Mouse (Mus musculus): ENCODE data around the gene Vars2. TPM values are rescaled to one million over a fixed set of nuclear protein-coding genes. Genes with fewer than 3 reads are reported as not detected.

Gene Vars2
- polyA plus RNA-seq, 1 experiment from 2014 or later, result 25.4 TPM

DNA sequence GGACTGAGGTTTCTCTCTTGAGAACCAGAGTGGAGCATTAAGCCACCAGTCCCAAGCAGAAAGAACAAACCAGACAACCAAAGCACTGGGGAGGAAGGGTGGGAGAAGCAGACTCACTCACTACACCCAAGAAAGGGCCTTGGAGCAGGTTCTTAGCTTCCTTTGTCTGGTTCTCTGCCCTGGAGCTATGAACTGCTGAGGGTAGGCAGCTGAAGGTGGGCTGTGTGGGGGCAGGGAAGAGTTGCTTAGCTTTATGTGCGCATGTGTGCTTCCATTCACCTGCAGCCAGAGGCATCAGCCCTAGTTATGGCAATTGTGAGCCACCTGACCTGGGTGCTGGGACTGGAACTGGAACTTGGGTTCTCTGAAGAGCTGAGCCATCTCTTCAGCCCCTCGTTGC is 14.3 kb downstream of the Vars2 start:
- Histone ChIP-seq H3K36me3 (ENCODE audit: control insufficient read depth, insufficient read depth, low read length) (peaks cover 10% of the 10 kb centered on the region; the same call in 1 of the 2 replicates), H3K4me2 (ENCODE audit: low read depth, low read length) (peak overlapping the region; percentile 15), H3K4me3 (ENCODE audit: low read length) (peak overlapping the region; percentile 6; the same call in 1 of the 2 replicates), H3K9ac (ENCODE audit: low read length) (peak overlapping the region; percentile 43; the same call in 1 of the 2 replicates), H3K4me1 (replicated peaks; ENCODE audit: control insufficient read depth, insufficient read depth, low read length) (peaks cover 5% of the 10 kb centered on the region), H3K27ac (ENCODE audit: low read length) (peak overlapping the region; percentile 40), H3K9me3 (ENCODE audit: control insufficient read depth, low read length) (no peaks in the 10 kb centered on the region), H3K27me3 (ENCODE audit: control insufficient read depth, insufficient read depth, low read depth, low read length) (no peaks in the 10 kb centered on the region)
- no peak for ATAC-seq (ENCODE audit: low read depth)
- 60% methylated on average over 2 of the region's 2 CpGs for WGBS

DNA sequence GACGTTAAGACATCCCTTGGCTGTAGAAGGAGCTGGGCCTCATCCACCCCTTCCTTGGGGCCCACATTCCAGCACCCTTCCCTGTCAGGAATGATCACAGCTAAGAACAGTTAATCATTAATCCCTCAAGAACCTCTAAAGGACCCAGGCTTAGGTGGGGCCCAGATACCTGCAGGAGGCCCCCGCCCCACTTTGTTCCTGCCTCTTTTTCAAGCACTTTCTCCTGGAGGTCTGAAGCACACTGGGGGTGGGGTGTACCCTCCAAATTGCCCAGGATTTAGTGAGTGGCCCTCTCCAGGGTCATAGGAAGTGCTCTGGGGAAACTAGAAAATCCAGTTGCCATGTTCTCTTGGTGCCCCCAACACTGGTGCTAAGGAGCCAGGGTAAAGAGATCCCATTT is 18.0 kb downstream of the Vars2 start:
- H3K4me2 ChIP-seq (ENCODE audit: low read depth, low read length), result peak overlapping the region; percentile 62; the same call in 1 of the 2 replicates
- H3K36me3 ChIP-seq (ENCODE audit: control insufficient read depth, insufficient read depth, low read length), result no peaks in the 10 kb centered on the region
- H3K27me3 ChIP-seq (ENCODE audit: control insufficient read depth, insufficient read depth, low read depth, low read length), result no peaks in the 10 kb centered on the region
- 46% methylated on average over 2 of the region's 2 CpGs for WGBS
- peak overlapping the region; percentile 68 for H3K9ac ChIP-seq (ENCODE audit: low read length)
- peaks cover 5% of the 10 kb centered on the region for H3K4me1 ChIP-seq (replicated peaks; ENCODE audit: control insufficient read depth, insufficient read depth, low read length)
- peak overlapping the region; percentile 99 for H3K27ac ChIP-seq (ENCODE audit: low read length)
- peak; percentile 97 for ATAC-seq (ENCODE audit: low read depth)
- no peaks in the 10 kb centered on the region for H3K9me3 ChIP-seq (ENCODE audit: control insufficient read depth, low read length)
- peak overlapping the region; percentile 45 for H3K4me3 ChIP-seq (ENCODE audit: low read length)

- H3K36me3 ChIP-seq (ENCODE audit: control insufficient read depth, insufficient read depth, low read length), result no peaks in the 10 kb centered on the region
- H3K27me3 ChIP-seq (ENCODE audit: control insufficient read depth, insufficient read depth, low read depth, low read length), result no peaks in the 10 kb centered on the region
- H3K4me1 ChIP-seq (replicated peaks; ENCODE audit: control insufficient read depth, insufficient read depth, low read length), result peaks cover 9% of the 10 kb centered on the region
- peak; percentile 16; the same call in 1 of the 2 replicates for ATAC-seq (ENCODE audit: low read depth)
- no peaks in the 10 kb centered on the region for H3K9me3 ChIP-seq (ENCODE audit: control insufficient read depth, low read length)
- no peak within 1 kb of the TSS for H3K27ac ChIP-seq (ENCODE audit: low read length)
- no peak within 1 kb of the TSS for H3K9ac ChIP-seq (ENCODE audit: low read length)
- no peak within 1 kb of the TSS for H3K4me3 ChIP-seq (ENCODE audit: low read length)
- 65% methylated on average over 13 of the region's 13 CpGs for WGBS
- H3K4me2 ChIP-seq (ENCODE audit: low read depth, low read length), result no peak within 1 kb of the TSS
Measured at GRCm38 (mm10) chr17:35643609-35644236, 23.7 kb downstream of the Vars2 start, which contains the start of gene Mucl3. Gene Mucl3 (minus strand): TSS chr17:35643695.

DNA sequence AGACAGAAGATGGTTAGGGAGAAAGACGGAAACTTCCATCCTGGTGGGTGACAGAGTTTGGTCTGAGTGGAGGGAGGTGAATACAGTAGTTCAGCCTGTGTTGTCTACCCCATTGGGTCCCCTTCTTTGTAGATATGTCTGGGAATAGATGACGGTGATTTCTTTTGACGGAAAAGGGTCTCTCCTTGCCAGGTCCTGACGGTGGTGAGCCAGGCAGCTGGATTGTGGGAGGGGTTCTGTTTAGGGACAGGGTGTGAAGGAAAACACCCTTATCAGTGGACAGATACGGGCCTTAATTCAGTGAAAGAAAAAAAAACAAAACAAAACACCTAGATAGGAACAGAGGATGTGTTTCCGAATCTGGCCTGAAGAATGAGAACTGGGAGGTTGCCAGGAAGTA is 28.0 kb downstream of the Vars2 start:
- WGBS, result 47% methylated on average over 6 of the region's 6 CpGs
- H3K4me3 ChIP-seq (ENCODE audit: low read length), result peak overlapping the region; percentile 22
- H3K4me1 ChIP-seq (replicated peaks; ENCODE audit: control insufficient read depth, insufficient read depth, low read length), result peaks cover 23% of the 10 kb centered on the region
- peak overlapping the region; percentile 44; the same call in 1 of the 2 replicates for H3K9ac ChIP-seq (ENCODE audit: low read length)
- no peak for ATAC-seq (ENCODE audit: low read depth)
- H3K4me2 ChIP-seq (ENCODE audit: low read depth, low read length), result peak overlapping the region; percentile 34
- no peaks in the 10 kb centered on the region for H3K9me3 ChIP-seq (ENCODE audit: control insufficient read depth, low read length)
- no peaks in the 10 kb centered on the region for H3K36me3 ChIP-seq (ENCODE audit: control insufficient read depth, insufficient read depth, low read length)
- no peaks in the 10 kb centered on the region for H3K27me3 ChIP-seq (ENCODE audit: control insufficient read depth, insufficient read depth, low read depth, low read length)
- peak overlapping the region; percentile 91 for H3K27ac ChIP-seq (ENCODE audit: low read length)

DNA sequence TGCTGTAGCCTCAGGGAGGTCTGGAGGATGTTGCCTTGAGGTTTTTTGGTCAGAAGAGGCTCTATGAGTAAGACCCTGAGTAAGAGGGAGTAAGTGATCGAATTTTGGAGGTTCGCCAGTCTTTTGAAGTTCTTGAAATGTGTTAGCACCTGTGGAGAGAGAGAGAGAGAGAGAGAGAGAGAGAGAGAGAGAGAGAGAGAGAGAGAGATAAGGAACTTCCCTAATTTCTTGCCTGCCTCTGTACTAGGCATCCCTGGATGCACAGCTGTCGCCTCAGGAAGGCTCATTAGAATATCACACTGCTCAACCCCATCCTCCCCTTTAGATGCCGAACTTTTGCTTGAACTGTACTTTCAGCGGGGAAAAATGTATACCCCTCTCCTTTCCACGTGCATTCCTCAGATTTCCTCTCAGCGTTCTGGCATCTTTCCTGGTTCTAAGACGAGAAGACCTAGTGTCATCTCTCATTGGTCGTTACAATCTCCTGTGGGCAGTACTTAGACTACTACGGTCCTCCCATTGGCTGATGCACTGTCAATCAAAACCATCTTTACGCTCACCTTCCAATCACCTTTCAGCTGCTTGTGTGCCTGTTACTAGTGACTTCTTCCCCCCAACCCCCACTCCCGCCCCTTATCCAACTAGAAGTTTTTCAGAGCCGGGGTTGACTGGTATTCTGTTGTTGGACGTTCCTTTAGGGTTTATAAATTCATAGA is 28.8 kb downstream of the Vars2 start:
- peak; percentile 91 for ATAC-seq (ENCODE audit: low read depth)
- peak overlapping the region; percentile 46 for H3K4me2 ChIP-seq (ENCODE audit: low read depth, low read length)

GRCm38 (mm10) chr17:35636363-35636762 is 31.0 kb downstream of the Vars2 start:
- peak overlapping the region; percentile 19 for H3K4me3 ChIP-seq (ENCODE audit: low read length)
- peak overlapping the region; percentile 93 for H3K27ac ChIP-seq (ENCODE audit: low read length)
- no peaks in the 10 kb centered on the region for H3K27me3 ChIP-seq (ENCODE audit: control insufficient read depth, insufficient read depth, low read depth, low read length)
- ATAC-seq (ENCODE audit: low read depth), result peak; percentile 51; the same call in 1 of the 2 replicates
- H3K4me1 ChIP-seq (replicated peaks; ENCODE audit: control insufficient read depth, insufficient read depth, low read length), result peaks cover 23% of the 10 kb centered on the region
- WGBS, result 27% methylated on average over 5 of the region's 5 CpGs
- peak overlapping the region; percentile 39; the same call in 1 of the 2 replicates for H3K9ac ChIP-seq (ENCODE audit: low read length)
- H3K9me3 ChIP-seq (ENCODE audit: control insufficient read depth, low read length), result no peaks in the 10 kb centered on the region
- H3K36me3 ChIP-seq (ENCODE audit: control insufficient read depth, insufficient read depth, low read length), result no peaks in the 10 kb centered on the region
- peak overlapping the region; percentile 64 for H3K4me2 ChIP-seq (ENCODE audit: low read depth, low read length)

More for the DNA sequence above, 28.8 kb downstream of the Vars2 start:
- peaks cover 23% of the 10 kb centered on the region for H3K4me1 ChIP-seq (replicated peaks; ENCODE audit: control insufficient read depth, insufficient read depth, low read length)
- H3K27ac ChIP-seq (ENCODE audit: low read length), result peak overlapping the region; percentile 93
- peak overlapping the region; percentile 22 for H3K4me3 ChIP-seq (ENCODE audit: low read length)
- H3K9ac ChIP-seq (ENCODE audit: low read length), result peak overlapping the region; percentile 26
- H3K36me3 ChIP-seq (ENCODE audit: control insufficient read depth, insufficient read depth, low read length), result no peaks in the 10 kb centered on the region
- no peaks in the 10 kb centered on the region for H3K27me3 ChIP-seq (ENCODE audit: control insufficient read depth, insufficient read depth, low read depth, low read length)
- H3K9me3 ChIP-seq (ENCODE audit: control insufficient read depth, low read length), result no peaks in the 10 kb centered on the region
- WGBS, result 13% methylated on average over 14 of the region's 14 CpGs

DNA sequence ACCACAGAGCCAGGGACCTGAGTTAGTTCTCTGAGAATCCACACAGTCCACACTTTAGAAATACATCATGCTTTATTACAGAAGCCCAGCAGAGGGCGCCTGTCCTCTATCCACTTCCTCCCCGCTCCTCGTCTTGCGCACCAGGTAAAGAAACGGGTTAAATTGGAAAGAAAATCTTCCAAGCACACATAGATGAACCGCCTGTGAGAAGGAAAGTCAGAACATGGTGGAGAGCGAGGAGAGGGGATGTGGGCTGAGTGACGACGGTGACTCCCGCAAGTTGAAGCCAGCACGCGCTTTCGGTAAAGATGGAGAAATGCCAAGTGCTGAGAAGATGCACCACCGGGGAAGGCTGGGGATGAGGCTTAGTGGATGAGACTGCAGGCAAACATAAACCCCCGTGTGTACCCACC is 31.7 kb downstream of the Vars2 start:
- H3K4me1 ChIP-seq (replicated peaks; ENCODE audit: control insufficient read depth, insufficient read depth, low read length), result peaks cover 23% of the 10 kb centered on the region
- H3K27ac ChIP-seq (ENCODE audit: low read length), result peak overlapping the region; percentile 93
- peak overlapping the region; percentile 53 for H3K4me3 ChIP-seq (ENCODE audit: low read length)
- H3K9ac ChIP-seq (ENCODE audit: low read length), result peak overlapping the region; percentile 49
- peak overlapping the region; percentile 64 for H3K4me2 ChIP-seq (ENCODE audit: low read depth, low read length)
- no peaks in the 10 kb centered on the region for H3K36me3 ChIP-seq (ENCODE audit: control insufficient read depth, insufficient read depth, low read length)
- 2% methylated on average over 15 of the region's 15 CpGs for WGBS
- no peaks in the 10 kb centered on the region for H3K9me3 ChIP-seq (ENCODE audit: control insufficient read depth, low read length)
- no peaks in the 10 kb centered on the region for H3K27me3 ChIP-seq (ENCODE audit: control insufficient read depth, insufficient read depth, low read depth, low read length)
- ATAC-seq (ENCODE audit: low read depth), result peak; percentile 44

- Histone ChIP-seq H3K4me2 (ENCODE audit: low read depth, low read length) (no peak overlapping the region), H3K4me1 (replicated peaks; ENCODE audit: control insufficient read depth, insufficient read depth, low read length) (peaks cover 23% of the 10 kb centered on the region), H3K4me3 (ENCODE audit: low read length) (no peak overlapping the region), H3K36me3 (ENCODE audit: control insufficient read depth, insufficient read depth, low read length) (no peaks in the 10 kb centered on the region), H3K27ac (ENCODE audit: low read length) (peak overlapping the region; percentile 37; the same call in 1 of the 2 replicates), H3K9me3 (ENCODE audit: control insufficient read depth, low read length) (no peaks in the 10 kb centered on the region), H3K27me3 (ENCODE audit: control insufficient read depth, insufficient read depth, low read depth, low read length) (no peaks in the 10 kb centered on the region), H3K9ac (ENCODE audit: low read length) (no peak overlapping the region)
- WGBS, result 71% methylated on average over 3 of the region's 3 CpGs
- no peak for ATAC-seq (ENCODE audit: low read depth)
Measured at GRCm38 (mm10) chr17:35635202-35635601, 32.2 kb downstream of the Vars2 start.

- ATAC-seq (ENCODE audit: low read depth), result peak; percentile 39
- 16% methylated on average over 1 of the region's 1 CpGs for WGBS
- Histone ChIP-seq H3K9ac (ENCODE audit: low read length) (no peak overlapping the region), H3K4me2 (ENCODE audit: low read depth, low read length) (no peak overlapping the region), H3K4me3 (ENCODE audit: low read length) (no peak overlapping the region), H3K36me3 (ENCODE audit: control insufficient read depth, insufficient read depth, low read length) (no peaks in the 10 kb centered on the region), H3K4me1 (replicated peaks; ENCODE audit: control insufficient read depth, insufficient read depth, low read length) (peaks cover 13% of the 10 kb centered on the region), H3K27ac (ENCODE audit: low read length) (peak overlapping the region; percentile 23), H3K27me3 (ENCODE audit: control insufficient read depth, insufficient read depth, low read depth, low read length) (no peaks in the 10 kb centered on the region), H3K9me3 (ENCODE audit: control insufficient read depth, low read length) (no peaks in the 10 kb centered on the region)
Measured at GRCm38 (mm10) chr17:35633992-35634391, 33.4 kb downstream of the Vars2 start.

Data from lung, embryonic 16.5 days (tissue).